Mouse (Mus musculus): ENCODE data around the gene Depdc1b.
A peak's percentile ranks its signal among the peaks of the same experiment; 100 is the strongest.

DNA sequence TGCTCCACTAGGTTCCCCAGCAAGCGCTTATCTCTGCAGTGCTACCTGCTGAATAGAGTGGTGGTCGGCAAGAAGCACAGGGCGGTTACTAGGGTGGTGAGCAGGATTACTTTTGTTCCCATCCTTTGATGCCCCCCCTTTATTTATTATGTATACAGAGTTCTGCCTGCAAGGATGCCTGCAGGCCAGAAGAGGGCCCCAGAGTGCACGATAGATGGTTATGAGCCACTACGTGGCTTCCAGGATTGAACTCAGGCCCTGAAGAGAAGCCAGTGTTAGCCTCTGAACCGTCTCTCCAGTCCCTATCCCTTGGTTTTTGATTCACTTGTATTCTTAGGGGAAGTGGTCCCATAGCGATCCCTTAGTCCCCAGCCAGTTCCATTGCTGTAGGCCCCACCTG is 25.5 kb downstream of the Depdc1b start:
- TF ChIP-seq CTCF (IDR thresholded peaks at IDR 0.05; ENCODE audit: borderline replicate concordance, extremely low read depth, insufficient read depth, insufficient read length) (peak; percentile 34; the same call in 1 of the 2 replicates), POLR2A (IDR thresholded peaks at IDR 0.05; ENCODE audit: borderline replicate concordance, extremely low read depth, insufficient read depth, insufficient read length, poor library complexity, severe bottlenecking) (no peak)
